Mouse (Mus musculus): Measurements from ENCODE around the gene Ttc22. TPM values are rescaled to one million over a fixed set of nuclear protein-coding genes. Genes with fewer than 3 reads are reported as not detected.

The Ttc22 gene
- polyA plus RNA-seq, 3 experiments from 2014 or later = not detected

- no peak for ATAC-seq
Measured at GRCm38 (mm10) chr4:106665269-106665668, 43.0 kb downstream of the Ttc22 start.

- no peak for ATAC-seq
Measured at GRCm38 (mm10) chr4:106665673-106666072, 43.4 kb downstream of the Ttc22 start.

GRCm38 (mm10) chr4:106666546-106666945 is 44.3 kb downstream of the Ttc22 start:
- no peak for ATAC-seq

GRCm38 (mm10) chr4:106676749-106677148 is 54.5 kb downstream of the Ttc22 start:
- ATAC-seq = no peak

GRCm38 (mm10) chr4:106678442-106679118 is 56.3 kb downstream of the Ttc22 start, which contains the start of gene Ttc4:
TSS of gene Ttc4 (minus strand) at chr4:106678944.
- peak; percentile 99 for ATAC-seq

- no peak for ATAC-seq
Measured at GRCm38 (mm10) chr4:106679152-106679551, 56.9 kb downstream of the Ttc22 start.

GRCm38 (mm10) chr4:106680955-106681354 is 58.7 kb downstream of the Ttc22 start:
- no peak for ATAC-seq

- no peak for ATAC-seq
Measured at GRCm38 (mm10) chr4:106688636-106689296, 66.5 kb downstream of the Ttc22 start.

Other genes with a start within 250 kb of the Ttc22 start
- not detected for gene Pcsk9, start 158.1 kb upstream of the Ttc22 start, polyA plus RNA-seq (2017; shearing (Covaris generic))
- not detected for gene Bsnd, start 130.1 kb upstream of the Ttc22 start, polyA plus RNA-seq (2017; shearing (Covaris generic))
- 1 to 10 TPM; 2.3 to 6.0 (median 4.0) TPM for gene Dhcr24, start 61.4 kb upstream of the Ttc22 start, polyA plus RNA-seq (2017; shearing (Covaris generic))
- under 1 TPM in 1 of 3 experiments, not detected in 2; 0.82 TPM for gene Lexm, start 5.2 kb upstream of the Ttc22 start, polyA plus RNA-seq (2017; shearing (Covaris generic))
- 10 to 100 TPM in 2 of 3 experiments, 1 to 10 TPM in 1; 9.6 to 12.1 (median 10.0) TPM for gene Pars2, start 28.6 kb downstream of the Ttc22 start, polyA plus RNA-seq (2017; shearing (Covaris generic))
- 10 to 100 TPM; 40.1 to 63.1 (median 60.4) TPM for gene Ttc4, start 56.5 kb downstream of the Ttc22 start, polyA plus RNA-seq (2017; shearing (Covaris generic))
- gene Mroh7, start 108.5 kb downstream of the Ttc22 start, polyA plus RNA-seq (2017; shearing (Covaris generic)) = not detected
- not detected for gene Fam151a, start 111.5 kb downstream of the Ttc22 start, polyA plus RNA-seq (2017; shearing (Covaris generic))
- 1 to 10 TPM; 3.5 to 9.2 (median 5.8) TPM for gene Acot11, start 182.6 kb downstream of the Ttc22 start, polyA plus RNA-seq (2017; shearing (Covaris generic))